Mouse (Mus musculus) bone marrow, adult 2 months (tissue): ENCODE results near the gene Ppp1r15b.

Experiments used
- CTCF ChIP-seq: fragments of 200-500 bp; IDR thresholded peaks from 2 replicates; pipeline ENCODE4 v1.5.1; 2011; ENCODE audit warnings: low read length, control low read depth; ENCODE audit not compliant: control insufficient read depth, insufficient read depth
- POLR2A ChIP-seq: fragments of 200-500 bp; IDR thresholded peaks from 2 replicates; pipeline ENCODE4 v1.6.1; 2011; ENCODE audit warnings: low read depth, mild to moderate bottlenecking, control low read depth, low read length, borderline replicate concordance; ENCODE audit not compliant: control insufficient read depth

DNA sequence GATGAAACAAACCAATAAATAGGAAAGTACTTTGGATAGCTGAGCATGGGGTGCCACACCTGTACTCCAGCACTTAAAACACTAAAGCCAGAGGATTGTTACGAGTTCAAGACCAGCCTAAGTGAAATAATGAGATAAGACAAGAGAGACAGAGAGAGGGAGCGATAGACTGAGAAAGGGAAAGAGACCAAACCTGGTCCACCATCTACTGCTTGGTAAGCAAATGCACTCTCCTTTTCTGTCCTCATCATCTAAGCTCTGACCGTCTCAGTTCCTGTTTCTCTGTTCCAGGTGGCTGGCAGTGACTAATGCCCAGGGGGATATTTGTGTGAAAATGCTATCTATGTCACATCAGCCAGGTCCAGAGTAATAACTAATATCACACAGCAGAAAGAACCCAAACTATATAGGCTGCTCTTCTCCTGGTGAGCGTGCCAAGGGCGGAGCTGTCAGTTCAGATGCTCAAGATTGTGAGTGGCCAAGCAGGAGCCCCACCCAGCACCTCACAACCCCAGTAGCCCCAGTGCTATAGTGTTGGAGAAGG, 47.9 kb upstream of the Ppp1r15b start:
- TF ChIP-seq CTCF, result no peak; the same call in 1 of the 2 replicates
- no peak for TF ChIP-seq POLR2A
